Mouse (Mus musculus) T-helper 2 cell (primary cell): ENCODE measurements around the gene Sfxn3.

Source experiments
- in situ Hi-C: fragments of 300-600 bp; cut with MboI, MseI; formaldehyde crosslinking; loops from one replicate; pipeline ENCODE4 v1.15.1; 2025; ENCODE audit warnings: high pct_unique_total_duplicates

Sfxn3 gene

GRCm38 (mm10) chr19:45047417-45047934 is at the start of gene Sfxn3:
Sfxn3 (plus strand) TSS chr19:45047503.
- in situ Hi-C loops, result no loop called here

GRCm38 (mm10) chr19:44997786-44998185 is 49.5 kb upstream of the Sfxn3 start:
- in situ Hi-C loops, result loop anchor here (10.0 kb wide), 1 partner anchor 437 kb away; no protein-coding TSS in a partner anchor

GRCm38 (mm10) chr19:44999647-45000046 is 47.7 kb upstream of the Sfxn3 start:
- in situ Hi-C loops, result loop anchor here (10.0 kb wide), 1 partner anchor 435 kb away; no protein-coding TSS in a partner anchor

- in situ Hi-C loops, result no loop called here
Observed at GRCm38 (mm10) chr19:45002301-45002700, 45.0 kb upstream of the Sfxn3 start.

GRCm38 (mm10) chr19:45003740-45004516 is 43.4 kb upstream of the Sfxn3 start:
- in situ Hi-C loops, result no loop called here

GRCm38 (mm10) chr19:45005444-45005843 is 41.9 kb upstream of the Sfxn3 start, which contains the start of gene Twnk:
Twnk (plus strand) TSS chr19:45005663.
- in situ Hi-C loops, result no loop called here

- in situ Hi-C loops, result no loop called here
Observed at GRCm38 (mm10) chr19:45005957-45006712, 41.2 kb upstream of the Sfxn3 start, which contains the start of gene Mrpl43. Mrpl43 (minus strand) TSS chr19:45006442.

- in situ Hi-C loops, result no loop called here
Observed at GRCm38 (mm10) chr19:45007021-45007420, 40.3 kb upstream of the Sfxn3 start.

- in situ Hi-C loops, result no loop called here
Observed at GRCm38 (mm10) chr19:45007425-45008191, 39.7 kb upstream of the Sfxn3 start.

GRCm38 (mm10) chr19:45010646-45011045 is 36.7 kb upstream of the Sfxn3 start:
- in situ Hi-C loops, result no loop called here

GRCm38 (mm10) chr19:45012219-45012618 is 35.1 kb upstream of the Sfxn3 start:
- in situ Hi-C loops, result no loop called here

GRCm38 (mm10) chr19:45012636-45013035 is 34.7 kb upstream of the Sfxn3 start:
- in situ Hi-C loops, result no loop called here

GRCm38 (mm10) chr19:45013581-45014225 is 33.6 kb upstream of the Sfxn3 start:
- in situ Hi-C loops, result no loop called here

- in situ Hi-C loops, result no loop called here
Observed at GRCm38 (mm10) chr19:45014335-45014971, 32.9 kb upstream of the Sfxn3 start, which contains the start of gene Lzts2. Lzts2 (plus strand) TSS chr19:45014414.

GRCm38 (mm10) chr19:45014981-45015402 is 32.3 kb upstream of the Sfxn3 start:
- in situ Hi-C loops, result no loop called here

GRCm38 (mm10) chr19:45015518-45016281 is 31.6 kb upstream of the Sfxn3 start:
- in situ Hi-C loops, result no loop called here

GRCm38 (mm10) chr19:45016341-45017215 is 30.7 kb upstream of the Sfxn3 start:
- in situ Hi-C loops, result no loop called here

GRCm38 (mm10) chr19:45017216-45017771 is 30.0 kb upstream of the Sfxn3 start:
- in situ Hi-C loops, result no loop called here
